Mouse (Mus musculus) neutrophil, adult 5-6 weeks (primary cell): ENCODE measurements around the gene Sesn1. TPM values are rescaled to one million over a fixed set of nuclear protein-coding genes. Genes with fewer than 3 reads are reported as not detected.
"Not testable (repeated sequence)": the region's sequence is repeated elsewhere in the genome, so short reads cannot be mapped to it uniquely, and the experiment has no call there.

ENCODE experiments used
- ATAC-seq: fragments of 151-379, 151-347 bp; 2 replicates; pipeline ENCODE4 v1.8.0; 2017; ENCODE audit warnings: mild to moderate bottlenecking, moderate TSS enrichment; ENCODE audit not compliant: insufficient number of reproducible peaks, poor library complexity, low FRiP score, severe bottlenecking; ENCODE audit errors: extremely low read depth
- total RNA-seq: library from RNA; stranded (forward); fragments of 200-1000 nt; gene quantifications from 2 replicates; pipeline ENCODE4 v1.2.3, GENCODE M21; 2017

The Sesn1 gene
- total RNA-seq, 1 experiment from 2014 or later, result 79.8 TPM

DNA sequence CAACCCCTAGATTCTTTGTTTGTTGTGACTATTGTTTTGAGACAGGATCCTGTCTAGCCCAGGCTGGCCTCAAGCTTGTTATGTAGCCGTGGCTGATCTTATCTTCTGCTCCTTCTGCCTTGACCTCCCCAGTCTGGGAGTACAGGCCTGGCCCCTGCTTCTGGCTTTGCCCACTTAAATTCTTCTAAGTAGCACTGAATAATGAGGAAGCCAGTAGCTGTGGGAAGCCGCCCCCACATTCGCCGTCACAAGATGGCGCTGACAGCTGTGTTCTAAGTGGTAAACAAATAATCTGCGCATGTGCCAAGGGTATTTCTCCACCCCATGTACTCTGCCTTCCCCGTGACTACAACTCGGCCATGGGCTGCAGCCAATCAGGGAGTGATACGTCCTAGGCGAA lies 142.6 kb downstream of the Sesn1 start:
- not testable (repeated sequence) for ATAC-seq

DNA sequence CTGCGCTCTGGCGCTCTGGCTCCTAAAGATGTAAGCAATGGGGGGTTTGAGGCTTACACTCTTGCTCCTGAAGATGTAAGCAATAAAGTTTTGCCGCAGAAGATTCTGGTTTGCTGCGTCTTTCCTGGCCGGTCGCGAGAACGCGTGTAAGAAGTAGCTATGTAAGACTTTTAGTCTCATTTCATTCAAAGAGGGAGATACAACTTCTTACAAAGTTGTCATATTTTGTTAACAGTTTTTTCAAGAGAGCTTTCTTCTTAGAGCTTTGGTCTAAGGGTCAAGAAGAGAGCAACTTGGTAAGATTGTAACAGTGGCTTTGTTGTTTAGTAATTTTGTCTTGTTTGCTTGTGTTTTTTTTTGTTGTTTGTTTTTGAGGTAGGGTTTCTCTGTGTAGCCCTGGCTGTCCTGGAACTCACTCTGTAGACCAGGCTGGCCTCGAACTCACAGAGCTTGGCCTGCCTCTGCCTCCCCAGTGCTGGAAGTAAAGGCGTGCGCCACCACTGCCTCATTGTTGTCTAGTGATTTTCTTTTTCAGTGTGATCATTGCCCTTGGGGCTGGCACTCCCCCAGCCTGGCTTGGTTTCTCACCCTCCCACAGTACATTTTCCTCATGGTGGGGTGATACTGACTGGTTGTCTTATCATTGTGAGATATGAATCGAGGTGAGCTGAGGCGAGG lies 143.3 kb downstream of the Sesn1 start:
- no peak for ATAC-seq

- ATAC-seq, result 0 out of 2 replicates have a peak, but pooled peaks have one; percentile 13
Measured at GRCm38 (mm10) chr10:41953528-41953864, 143.8 kb downstream of the Sesn1 start.

DNA sequence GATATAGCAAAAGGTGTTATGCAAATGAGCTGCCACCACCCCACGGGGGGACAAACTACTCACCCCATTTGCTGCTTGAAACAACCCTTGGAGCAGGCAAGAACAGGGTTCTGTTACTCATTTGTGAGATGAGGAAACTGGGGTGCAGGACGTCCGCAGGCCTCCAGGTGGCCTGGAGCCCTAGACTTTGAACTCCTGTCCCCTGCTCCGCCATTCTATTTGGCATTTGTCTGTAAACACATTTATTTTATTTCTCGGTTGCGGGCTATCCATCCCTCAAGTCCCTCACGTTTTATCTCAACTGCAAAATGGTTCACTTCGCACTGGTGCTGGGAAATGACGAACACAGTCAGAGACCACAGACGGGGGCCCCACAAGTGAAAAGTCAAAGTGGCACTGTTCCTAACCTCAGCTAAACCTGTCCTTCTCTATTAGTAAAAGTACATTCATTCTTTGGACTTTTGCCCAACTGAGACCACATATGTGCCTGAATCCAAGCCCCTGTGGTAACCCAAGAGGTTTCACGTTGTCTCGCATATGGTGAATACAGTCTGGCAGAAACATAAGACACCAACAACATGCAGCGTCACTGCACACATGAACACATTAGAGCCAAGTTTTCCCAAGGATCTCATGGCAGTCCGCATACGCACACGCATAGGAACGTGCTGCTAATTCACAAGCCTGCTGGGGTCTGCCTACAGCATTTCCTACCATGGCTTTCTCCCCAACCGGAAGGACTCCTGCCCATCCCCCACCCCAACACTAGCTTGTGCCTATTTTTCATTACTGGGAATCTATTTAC lies 147.9 kb downstream of the Sesn1 start:
- no peak for ATAC-seq

Other genes starting within 250 kb of the Sesn1 start
- under 0.01 and 0.23 TPM in 2 replicates for gene Ccdc162, start 93.3 kb upstream of the Sesn1 start, total RNA-seq
- gene Cep57l1, start 64 bp upstream of the Sesn1 start, total RNA-seq, result 10.7 and 13.8 TPM in 2 replicates
- 0.25 TPM in 1 of 2 replicates, not detected in the other for gene Armc2, start 208.5 kb downstream of the Sesn1 start, total RNA-seq